Mouse (Mus musculus) ES-E14 (cell line): ENCODE data around the gene Triap1. TPM values are rescaled to one million over a fixed set of nuclear protein-coding genes. Genes with fewer than 3 reads are reported as not detected.

Source experiments
- DNase-seq: peaks from one replicate; pipeline ENCODE4 v3.0.0-alpha.2; 2013; ENCODE audit warnings: low read depth, low spot score
- H3K27ac ChIP-seq: 2 replicates; pipeline ENCODE4 v1.5.1; 2012; ENCODE audit warnings: low read depth, mild to moderate bottlenecking, low read length, moderate library complexity, mixed read lengths; ENCODE audit not compliant: poor library complexity, insufficient read depth, severe bottlenecking
- H3K36me3 ChIP-seq: 2 replicates; pipeline ENCODE4 v1.6.1; 2012; ENCODE audit warnings: mild to moderate bottlenecking, low read length, moderate library complexity, mixed read lengths; ENCODE audit not compliant: control insufficient read depth, poor library complexity, insufficient read depth, severe bottlenecking
- H3K4me1 ChIP-seq, 2 experiments: fragments of 150-350 bp in 1 of 2; sonication (generic) in 1 of 2; 2 replicates each; pipeline ENCODE4 v1.6.1; 2012; ENCODE audit warnings: low read length in 2 of 2, mild to moderate bottlenecking in 1 of 2, mixed read lengths in 1 of 2; ENCODE audit not compliant: control insufficient read depth in 2 of 2, insufficient read depth in 2 of 2, poor library complexity in 1 of 2
- H3K4me3 ChIP-seq, 2 experiments: fragments of 150-350 bp in 1 of 2; sonication (generic) in 1 of 2; 2 replicates each; pipeline ENCODE4 v1.5.1; 2012; ENCODE audit warnings: low read length in 2 of 2, low read depth in 1 of 2, mild to moderate bottlenecking in 1 of 2, mixed read lengths in 1 of 2; ENCODE audit not compliant: insufficient read depth in 1 of 2, poor library complexity in 1 of 2, severe bottlenecking in 1 of 2
- H3K9ac ChIP-seq: 2 replicates; pipeline ENCODE4 v1.6.1; 2012; ENCODE audit warnings: low read depth, mild to moderate bottlenecking, low read length, mixed read lengths; ENCODE audit not compliant: poor library complexity, insufficient read depth, severe bottlenecking
- H3K9me3 ChIP-seq: fragments of 150-350 bp; sonication (generic); 2 replicates; pipeline ENCODE4 v1.6.1; 2012; ENCODE audit warnings: low read depth, mild to moderate bottlenecking, low read length; ENCODE audit not compliant: control insufficient read depth, insufficient read depth
- CHD2 ChIP-seq: IDR thresholded peaks from 2 replicates; pipeline ENCODE4 v1.6.1; 2014; ENCODE audit warnings: mild to moderate bottlenecking, low read depth, low read length, inconsistent platforms
- HCFC1 ChIP-seq: IDR thresholded peaks from 2 replicates; pipeline ENCODE4 v1.6.1; 2012; ENCODE audit warnings: low read length, inconsistent platforms, borderline replicate concordance; ENCODE audit not compliant: insufficient read depth
- MAFK ChIP-seq: IDR thresholded peaks from 2 replicates; pipeline ENCODE4 v1.6.1; 2014; ENCODE audit warnings: mild to moderate bottlenecking, low read depth, low read length, inconsistent platforms; ENCODE audit not compliant: insufficient read depth
- ZC3H11A ChIP-seq: IDR thresholded peaks from 2 replicates; pipeline ENCODE4 v1.6.1; 2012; ENCODE audit warnings: low read depth, mild to moderate bottlenecking, inconsistent platforms, low read length, borderline replicate concordance
- ZNF384 ChIP-seq: IDR thresholded peaks from 2 replicates; pipeline ENCODE4 v1.6.1; 2012; ENCODE audit warnings: low read depth, low read length, inconsistent platforms
- in situ Hi-C, 2 experiments: fragments of 600-800 bp; cut with MboI; formaldehyde crosslinking; loops; one replicate each; pipeline ENCODE4 v1.15.1; 2025; ENCODE audit warnings: low sequenced_read_pairs in 2 of 2, inconsistent platforms in 1 of 2; ENCODE audit not compliant: unreplicated experiment in 2 of 2
- total RNA-seq: library from RNA; depleted of rRNA; stranded (reverse); fragments of 300-350 nt; gene quantifications from 2 replicates; pipeline ENCODE4 v1.2.3, GENCODE M21; 2012

Gene Triap1
- total RNA-seq, 1 experiment, result 30.7 TPM

DNA sequence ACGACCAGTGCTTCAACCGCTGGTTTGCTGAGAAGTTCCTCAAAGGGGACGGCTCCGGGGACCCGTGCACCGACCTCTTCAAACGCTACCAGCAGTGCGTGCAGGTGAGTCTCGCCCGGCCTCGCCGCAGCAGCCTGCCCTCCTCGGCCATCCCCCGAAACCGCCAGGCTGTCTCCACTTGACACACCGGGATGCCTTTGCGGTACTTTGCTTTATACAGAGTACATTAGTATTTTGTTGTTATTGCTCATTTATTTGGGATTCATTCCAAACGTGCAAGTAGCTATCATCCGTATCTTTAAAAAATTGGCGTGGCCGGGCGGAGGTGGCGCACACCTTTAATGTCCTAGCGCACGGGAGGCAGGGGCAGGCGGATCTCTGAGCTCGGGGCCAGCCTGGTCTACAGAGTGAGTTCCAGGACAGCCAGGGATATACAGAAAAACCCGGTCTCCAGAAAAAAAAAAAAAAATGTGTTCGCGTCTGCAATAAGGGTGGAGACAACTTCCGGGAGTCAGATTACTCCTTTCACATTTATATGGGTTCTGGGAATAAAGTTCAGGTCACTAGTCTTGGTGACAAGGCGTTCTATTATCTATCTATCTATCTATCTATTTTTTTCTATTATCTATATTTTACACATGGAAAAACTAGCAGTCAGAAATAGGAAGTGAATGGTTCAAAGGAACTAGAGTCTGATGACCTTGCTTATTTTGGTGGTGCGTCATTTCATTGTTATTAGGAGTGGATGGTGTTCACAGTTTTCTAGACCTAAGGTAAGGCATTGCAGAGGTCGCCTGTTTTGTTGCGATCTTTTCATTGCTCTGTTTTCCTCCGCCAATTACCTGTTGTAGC lies 515 bp downstream of the Triap1 start:
- H3K9me3 ChIP-seq, result no peaks in the 10 kb centered on the region
- peaks cover 30% of the 10 kb centered on the region for H3K36me3 ChIP-seq
- no peak for DNase-seq
- peak overlapping the region; percentile 76 to 95 for H3K4me3 ChIP-seq
- H3K9ac ChIP-seq, result peak overlapping the region; percentile 78
- peaks cover 2% of the 10 kb centered on the region in 2 experiments; a peak in 2 of 4 replicates for H3K4me1 ChIP-seq
- no peak overlapping the region for H3K27ac ChIP-seq
- 0 out of 2 replicates have a peak, but pooled peaks have one; percentile 1 for TF ChIP-seq MAFK
- TF ChIP-seq HCFC1, result no peak; the same call in 1 of the 2 replicates
- no peak for TF ChIP-seq CHD2
- no peak for TF ChIP-seq ZC3H11A
- peak; percentile 40; the same call in 1 of the 2 replicates for TF ChIP-seq ZNF384
- in situ Hi-C loops, result no loop called here

DNA sequence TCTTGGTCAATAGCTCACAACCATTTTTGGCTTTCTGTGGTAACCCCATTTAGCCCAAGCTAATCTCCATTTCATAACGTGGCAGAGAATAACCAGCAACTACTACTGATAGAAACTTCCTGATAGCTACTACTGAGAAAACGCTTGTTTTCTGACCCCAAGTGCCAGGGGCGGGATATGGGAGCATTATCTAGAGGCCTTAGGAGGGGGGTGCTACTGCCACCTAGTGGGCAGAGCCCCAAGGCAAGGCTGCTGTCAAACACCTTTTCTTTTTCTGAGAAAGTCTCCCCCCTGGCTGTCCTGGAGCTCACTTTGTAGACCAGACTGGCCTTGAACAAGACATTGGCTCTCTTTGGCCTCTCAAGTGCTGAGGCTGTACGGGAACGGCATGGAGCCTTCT lies 6.5 kb downstream of the Triap1 start:
- in situ Hi-C loops, result no loop called here
- Histone ChIP-seq H3K27ac (no peak overlapping the region), H3K36me3 (peaks cover 33% of the 10 kb centered on the region), H3K9ac (no peak overlapping the region), H3K4me3 (peak overlapping the region; percentile 86 to 97; a peak in 3 of 4 replicates), H3K9me3 (no peaks in the 10 kb centered on the region), H3K4me1 (0 out of 4 replicates have a peak, but pooled peaks cover 0 to 2% of the 10 kb centered on the region in 2 experiments)
- no peak for TF ChIP-seq ZNF384
- TF ChIP-seq ZC3H11A, result 0 out of 2 replicates have a peak, but pooled peaks have one; percentile 38
- DNase-seq, result peak; percentile 79

DNA sequence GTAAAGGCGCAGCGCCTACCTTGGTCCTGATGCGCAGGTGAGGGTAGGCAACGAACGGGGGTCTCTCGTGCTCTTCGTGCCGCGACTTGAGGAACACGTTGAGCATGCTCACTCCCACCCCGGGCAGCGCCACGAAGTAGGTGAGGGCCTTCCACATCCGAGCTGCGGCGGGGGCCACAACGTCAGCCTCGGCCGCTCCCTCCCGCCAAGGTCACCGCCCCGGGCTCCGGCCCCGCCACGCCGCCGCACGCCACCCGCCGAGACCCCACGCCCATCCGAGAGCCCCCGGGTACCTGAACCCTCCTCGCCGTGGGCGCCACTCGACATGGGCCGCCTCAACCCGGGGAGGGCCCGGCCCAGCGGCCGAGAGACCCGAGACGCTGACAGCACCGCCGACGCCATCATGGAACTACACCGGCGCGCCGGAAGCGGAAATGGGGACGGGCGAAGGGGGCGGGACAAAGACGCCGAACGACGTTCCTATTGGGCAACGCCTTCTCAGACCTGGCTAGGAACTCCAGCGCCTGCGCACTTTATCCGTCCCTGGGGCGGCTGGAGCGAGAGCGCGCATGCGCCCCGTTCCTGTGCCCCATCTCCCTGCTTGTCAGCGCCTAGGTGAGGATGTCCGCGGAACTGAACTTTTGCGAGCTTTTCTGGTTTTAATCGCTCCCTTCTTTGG lies 7.7 kb downstream of the Triap1 start, which contains the start of gene Cox6a1:
Gene Cox6a1, minus strand, starts transcription at position 436 of the 679 bp plus-strand sequence.
- TF ChIP-seq CHD2, result no peak
- 0 out of 2 replicates have a peak, but pooled peaks have one; percentile 65 for TF ChIP-seq HCFC1

DNA sequence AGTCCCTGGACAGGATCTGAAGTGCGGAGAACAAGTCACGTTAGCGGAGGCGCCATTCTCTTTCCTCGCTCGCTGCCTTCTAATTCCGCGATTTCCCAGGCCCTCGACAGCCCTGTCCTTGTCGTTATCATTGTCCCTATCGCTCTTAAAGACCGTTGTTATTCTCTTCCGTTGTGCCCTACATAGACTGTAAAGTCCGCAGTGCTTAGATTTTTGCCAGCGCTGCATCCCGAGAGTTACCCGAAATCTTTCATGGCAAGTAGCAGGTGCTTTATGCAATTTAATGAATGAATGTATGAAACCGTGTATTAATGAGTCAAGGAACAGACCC lies 8.2 kb downstream of the Triap1 start:
- Histone ChIP-seq H3K4me1 (0 out of 4 replicates have a peak, but pooled peaks cover 0 to 2% of the 10 kb centered on the region in 2 experiments), H3K27ac (no peak overlapping the region; the same call in 1 of the 2 replicates)

More for the DNA sequence above, 7.7 kb downstream of the Triap1 start, which contains the start of gene Cox6a1:
- Histone ChIP-seq H3K4me3 (peak within 1 kb of the TSS; percentile 86 to 97), H3K27ac (peak within 1 kb of the TSS; percentile 52), H3K9ac (peak within 1 kb of the TSS; percentile 97), H3K4me1 (0 out of 4 replicates have a peak, but pooled peaks cover 0 to 2% of the 10 kb centered on the region in 2 experiments), H3K36me3 (peaks cover 24% of the 10 kb centered on the region), H3K9me3 (no peaks in the 10 kb centered on the region)
- DNase-seq, result peak; percentile 98
- in situ Hi-C loops, result no loop called here

More for the DNA sequence above, 8.2 kb downstream of the Triap1 start:
- no peak for TF ChIP-seq HCFC1
- TF ChIP-seq MAFK, result no peak
- TF ChIP-seq ZC3H11A, result no peak
- no peak for TF ChIP-seq CHD2
- TF ChIP-seq ZNF384, result no peak
- in situ Hi-C loops, result no loop called here
- H3K9me3 ChIP-seq, result no peaks in the 10 kb centered on the region
- peak overlapping the region; percentile 73 to 86 for H3K4me3 ChIP-seq
- DNase-seq, result no peak
- peak overlapping the region; percentile 76 for H3K9ac ChIP-seq
- H3K36me3 ChIP-seq, result peaks cover 21% of the 10 kb centered on the region
